Mouse (Mus musculus) thymus, postnatal 10 days (tissue): ENCODE results near the gene Ripply1.

Experiments used
- DNase-seq, 2 experiments: peaks; one replicate each; pipeline ENCODE4 v3.0.0; 2021; ENCODE audit warnings: low spot score in 2 of 2

The Ripply1 gene

GRCm38 (mm10) chrX:139782278-139783044 lies at the start of gene Ripply1:
Gene Ripply1 (minus strand): TSS chrX:139782353.
- DNase-seq = no peak

GRCm38 (mm10) chrX:139828363-139829092 lies 46.4 kb upstream of the Ripply1 start:
- DNase-seq = no peak

GRCm38 (mm10) chrX:139826926-139827325 lies 44.8 kb upstream of the Ripply1 start:
- DNase-seq = no peak

- DNase-seq = no peak
Observed at GRCm38 (mm10) chrX:139825402-139825801, 43.2 kb upstream of the Ripply1 start.

GRCm38 (mm10) chrX:139815201-139815600 lies 33.0 kb upstream of the Ripply1 start:
- no peak for DNase-seq

- no peak for DNase-seq
Observed at GRCm38 (mm10) chrX:139814018-139814635, 32.0 kb upstream of the Ripply1 start.

- DNase-seq = no peak
Observed at GRCm38 (mm10) chrX:139813299-139814002, 31.3 kb upstream of the Ripply1 start.

- DNase-seq = no peak
Observed at GRCm38 (mm10) chrX:139812636-139813298, 30.6 kb upstream of the Ripply1 start.

- DNase-seq = no peak
Observed at GRCm38 (mm10) chrX:139808501-139808900, 26.3 kb upstream of the Ripply1 start.

- DNase-seq = no peak
Observed at GRCm38 (mm10) chrX:139808085-139808484, 25.9 kb upstream of the Ripply1 start.

- DNase-seq = no peak
Observed at GRCm38 (mm10) chrX:139807391-139807790, 25.2 kb upstream of the Ripply1 start.

- no peak for DNase-seq
Observed at GRCm38 (mm10) chrX:139805918-139806317, 23.8 kb upstream of the Ripply1 start.

GRCm38 (mm10) chrX:139803028-139803427 lies 20.9 kb upstream of the Ripply1 start:
- no peak for DNase-seq

GRCm38 (mm10) chrX:139800406-139800878 lies 18.3 kb upstream of the Ripply1 start, which contains the start of gene Cldn2:
Gene Cldn2 (plus strand): TSS chrX:139800828.
- DNase-seq = no peak

- DNase-seq = no peak
Observed at GRCm38 (mm10) chrX:139799953-139800352, 17.8 kb upstream of the Ripply1 start.

GRCm38 (mm10) chrX:139797875-139798274 lies 15.7 kb upstream of the Ripply1 start:
- peak in 1 of 2 experiments; percentile 3 for DNase-seq

- no peak for DNase-seq
Observed at GRCm38 (mm10) chrX:139796037-139796436, 13.9 kb upstream of the Ripply1 start.

GRCm38 (mm10) chrX:139794072-139794845 lies 12.1 kb upstream of the Ripply1 start:
- no peak for DNase-seq

GRCm38 (mm10) chrX:139785764-139786163 lies 3.6 kb upstream of the Ripply1 start:
- no peak for DNase-seq

- DNase-seq = no peak
Observed at GRCm38 (mm10) chrX:139783045-139783422, 881 bp upstream of the Ripply1 start.
